Mouse (Mus musculus) heart, embryonic 14.5 days (tissue): ENCODE measurements around the gene Castor2. TPM values are rescaled to one million over a fixed set of nuclear protein-coding genes. Genes with fewer than 3 reads are reported as not detected.

Experiments
- ATAC-seq: fragments of 200-750 bp; cut with Nextera tagmentation; 2 replicates; pipeline ENCODE4 v1.8.0; 2017; ENCODE audit warnings: low read depth, moderate TSS enrichment; ENCODE audit not compliant: insufficient number of reproducible peaks, insufficient read depth, low FRiP score
- H3K27ac ChIP-seq, 2 experiments: fragments of 200-500 bp in 1 of 2; fragments of 300-500 bp in 1 of 2; sonication (generic) in 1 of 2; replicated peaks in 1 of 2; 2 replicates each; pipeline ENCODE4 v1.5.1; 2012 to 2014; ENCODE audit warnings: low read depth in 2 of 2, low read length in 2 of 2, control low read depth in 1 of 2, mild to moderate bottlenecking in 1 of 2, mixed read lengths in 1 of 2; ENCODE audit not compliant: control insufficient read depth in 1 of 2, insufficient read depth in 1 of 2
- H3K27me3 ChIP-seq: fragments of 300-500 bp; sonication (generic); 2 replicates; pipeline ENCODE4 v1.6.1; 2014; ENCODE audit warnings: mild to moderate bottlenecking, low read length, control low read depth; ENCODE audit not compliant: control insufficient read depth, insufficient read depth
- H3K36me3 ChIP-seq: fragments of 300-500 bp; sonication (generic); 2 replicates; pipeline ENCODE4 v1.6.1; 2014; ENCODE audit warnings: mild to moderate bottlenecking, control low read depth, low read length, mixed read lengths; ENCODE audit not compliant: control insufficient read depth, insufficient read depth
- H3K4me1 ChIP-seq, 2 experiments: fragments of 200-500 bp in 1 of 2; fragments of 300-500 bp in 1 of 2; sonication (generic) in 1 of 2; 2 replicates each; pipeline ENCODE4 v1.6.1; 2012 to 2014; ENCODE audit warnings: low read length in 2 of 2, control low read depth in 1 of 2, mixed read lengths in 1 of 2; ENCODE audit not compliant: control insufficient read depth in 2 of 2, insufficient read depth in 2 of 2
- H3K4me2 ChIP-seq: fragments of 300-500 bp; sonication (generic); 2 replicates; pipeline ENCODE4 v1.6.1; 2014; ENCODE audit warnings: mild to moderate bottlenecking, low read length
- H3K4me3 ChIP-seq, 2 experiments: fragments of 200-500 bp in 1 of 2; fragments of 300-500 bp in 1 of 2; sonication (generic) in 1 of 2; 2 replicates each; pipeline ENCODE4 v1.5.1; 2012 to 2014; ENCODE audit warnings: low read length in 2 of 2, mild to moderate bottlenecking in 2 of 2, control low read depth in 1 of 2, low read depth in 1 of 2, moderate library complexity in 1 of 2; ENCODE audit not compliant: control insufficient read depth in 1 of 2, insufficient read depth in 1 of 2
- H3K9ac ChIP-seq: fragments of 300-500 bp; sonication (generic); 2 replicates; pipeline ENCODE4 v1.6.1; 2014; ENCODE audit warnings: mild to moderate bottlenecking, low read length
- H3K9me3 ChIP-seq: fragments of 300-500 bp; sonication (generic); 2 replicates; pipeline ENCODE4 v1.6.1; 2016; ENCODE audit warnings: low read length, control low read depth; ENCODE audit not compliant: control insufficient read depth
- WGBS: fragments of 180-500 bp; shearing (Covaris S2); extraction: QIAGEN DNeasy Blood & Tissue Kit; methylation state at CpG from one replicate; pipeline ENCODE4 v1.1.7; 2014; 5-methylcytosine and 5-hydroxymethylcytosine counted together
- polyA plus RNA-seq: library from polyadenylated mRNA; unstranded; fragments of >200 nt; fragmentation: Nextera tagmentation; extraction: Ambion mirVana; gene quantifications from 2 replicates; pipeline ENCODE4 v1.2.1, GENCODE M21; 2014

Gene Castor2
- polyA plus RNA-seq, 1 experiment from 2014 or later, result 6.2 TPM

DNA sequence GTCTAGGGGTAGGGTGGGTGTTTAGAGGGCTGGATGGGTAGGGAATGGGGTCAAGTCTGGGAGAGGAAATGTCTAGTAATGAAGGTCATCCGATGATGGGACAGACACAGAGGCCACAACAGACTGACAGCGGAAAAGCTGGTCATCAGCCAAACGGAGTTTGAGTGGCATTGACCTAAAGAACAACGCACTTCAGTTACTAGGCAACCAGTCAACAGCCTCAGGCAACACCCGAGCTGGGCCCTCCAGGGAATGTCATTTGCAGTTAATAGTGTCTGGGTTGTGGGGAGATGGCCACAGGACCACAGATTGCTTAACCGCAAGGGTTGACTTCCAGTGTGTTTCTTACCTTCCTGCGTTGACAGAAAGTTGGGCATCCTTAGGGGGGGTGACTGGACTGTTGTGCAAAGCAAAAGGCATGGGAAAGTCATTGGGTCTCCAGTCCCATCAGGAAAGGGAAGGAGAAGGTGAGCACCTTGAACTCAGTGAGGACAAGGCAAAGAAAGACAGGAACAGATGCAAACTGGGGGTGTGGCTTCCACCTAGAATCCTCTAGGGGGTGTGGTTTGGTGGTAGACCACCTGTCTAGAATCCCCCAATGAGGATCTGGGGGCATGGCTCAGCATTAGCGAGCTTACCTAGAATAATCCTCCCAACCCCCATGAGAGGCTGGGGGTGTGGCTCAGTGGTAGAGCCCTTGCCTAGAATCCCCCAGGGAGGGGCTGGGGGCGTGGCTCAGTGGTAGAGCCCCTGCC lies 21.8 kb downstream of the Castor2 start:
- H3K36me3 ChIP-seq, result no peaks in the 10 kb centered on the region
- 40% methylated on average over 9 of the region's 9 CpGs for WGBS
- no peak for ATAC-seq
- peaks cover 35 to 49% of the 10 kb centered on the region in 2 experiments for H3K4me1 ChIP-seq
- H3K4me3 ChIP-seq, result no peak overlapping the region
- peak overlapping the region; percentile 41 for H3K4me2 ChIP-seq
- H3K9me3 ChIP-seq, result no peaks in the 10 kb centered on the region
- H3K27ac ChIP-seq, result peak overlapping the region; percentile 76 to 84
- H3K9ac ChIP-seq, result no peak overlapping the region
- H3K27me3 ChIP-seq, result no peaks in the 10 kb centered on the region

DNA sequence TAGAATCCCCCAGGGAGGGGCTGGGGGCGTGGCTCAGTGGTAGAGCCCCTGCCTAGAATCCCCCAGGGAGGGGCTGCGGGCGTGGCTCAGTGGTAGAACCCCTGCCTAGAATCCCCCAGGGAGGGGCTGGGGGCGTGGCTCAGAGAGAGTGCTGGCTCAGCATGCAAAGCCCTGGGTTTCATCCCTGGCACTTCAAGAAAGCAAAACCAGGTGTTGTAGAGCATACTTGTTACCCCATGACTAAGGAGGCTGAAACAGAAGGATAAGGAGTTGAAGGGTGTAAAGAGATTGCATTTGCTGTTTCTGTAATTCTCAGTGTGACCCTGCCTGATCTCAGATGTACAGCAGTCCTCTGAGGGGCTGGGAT lies 22.4 kb downstream of the Castor2 start:
- Histone ChIP-seq H3K27me3 (no peaks in the 10 kb centered on the region), H3K9me3 (peaks cover 2% of the 10 kb centered on the region; the same call in 1 of the 2 replicates), H3K36me3 (peaks cover 4% of the 10 kb centered on the region; the same call in 1 of the 2 replicates), H3K27ac (peak overlapping the region in 1 of 2 experiments; percentile 84; a peak in 1 of 4 replicates), H3K4me1 (peaks cover 35 to 49% of the 10 kb centered on the region in 2 experiments), H3K4me3 (no peak overlapping the region), H3K9ac (no peak overlapping the region), H3K4me2 (no peak overlapping the region)
- 82% methylated on average over 4 of the region's 4 CpGs for WGBS
- no peak for ATAC-seq

DNA sequence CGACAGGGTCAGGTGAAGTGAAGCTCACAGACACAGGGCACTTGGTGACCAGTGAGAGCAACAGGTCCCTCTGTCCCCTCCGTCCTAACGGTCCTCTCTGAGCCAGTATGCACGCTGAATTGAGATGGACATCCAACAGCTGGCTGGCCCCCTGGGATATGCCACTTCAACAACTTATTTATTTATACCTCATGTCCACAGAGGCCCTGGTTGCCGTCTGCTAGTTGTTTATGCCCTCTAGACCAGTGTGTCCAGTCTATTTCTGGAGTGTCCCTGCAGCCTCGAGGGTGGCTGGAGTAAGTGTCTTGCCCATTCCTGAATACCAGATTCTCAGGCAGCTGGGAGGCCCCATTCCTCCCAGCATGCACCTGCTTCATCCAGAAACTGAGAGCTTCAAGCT lies 24.3 kb downstream of the Castor2 start:
- Histone ChIP-seq H3K27me3 (no peaks in the 10 kb centered on the region), H3K9me3 (peaks cover 2% of the 10 kb centered on the region; the same call in 1 of the 2 replicates), H3K4me2 (no peak overlapping the region), H3K27ac (peak overlapping the region; percentile 83 to 86), H3K4me3 (no peak overlapping the region), H3K36me3 (peaks cover 5% of the 10 kb centered on the region; the same call in 1 of the 2 replicates), H3K4me1 (peaks cover 33 to 46% of the 10 kb centered on the region in 2 experiments), H3K9ac (no peak overlapping the region)
- ATAC-seq, result peak; percentile 45; the same call in 1 of the 2 replicates
- 27% methylated on average over 6 of the region's 6 CpGs for WGBS

DNA sequence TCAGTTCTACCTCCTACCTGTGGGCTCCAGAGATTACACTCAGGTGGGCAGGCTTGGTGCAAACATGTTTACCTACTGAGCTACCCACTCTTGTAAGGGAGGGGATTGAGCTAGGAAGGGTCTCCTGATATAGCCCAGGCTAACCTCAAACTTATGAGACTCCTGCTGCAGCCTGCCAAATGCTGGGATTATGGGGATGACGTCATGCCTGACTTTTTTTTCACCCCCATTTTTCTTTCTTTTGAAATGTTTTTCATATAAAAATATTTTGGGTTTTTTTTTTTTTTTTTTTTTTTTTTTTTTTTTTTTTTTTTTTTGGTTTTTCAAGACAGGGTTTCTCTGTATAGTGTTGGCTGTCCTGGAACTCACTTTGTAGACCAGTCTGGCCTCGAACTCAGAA lies 26.7 kb downstream of the Castor2 start:
- Histone ChIP-seq H3K27me3 (no peaks in the 10 kb centered on the region), H3K36me3 (peaks cover 5% of the 10 kb centered on the region; the same call in 1 of the 2 replicates), H3K9me3 (peaks cover 2% of the 10 kb centered on the region; the same call in 1 of the 2 replicates), H3K4me1 (peaks cover 17 to 24% of the 10 kb centered on the region in 2 experiments), H3K27ac (no peak overlapping the region), H3K4me3 (no peak overlapping the region), H3K9ac (no peak overlapping the region), H3K4me2 (no peak overlapping the region)
- ATAC-seq, result no peak
- WGBS, result 68% methylated on average over 2 of the region's 2 CpGs

DNA sequence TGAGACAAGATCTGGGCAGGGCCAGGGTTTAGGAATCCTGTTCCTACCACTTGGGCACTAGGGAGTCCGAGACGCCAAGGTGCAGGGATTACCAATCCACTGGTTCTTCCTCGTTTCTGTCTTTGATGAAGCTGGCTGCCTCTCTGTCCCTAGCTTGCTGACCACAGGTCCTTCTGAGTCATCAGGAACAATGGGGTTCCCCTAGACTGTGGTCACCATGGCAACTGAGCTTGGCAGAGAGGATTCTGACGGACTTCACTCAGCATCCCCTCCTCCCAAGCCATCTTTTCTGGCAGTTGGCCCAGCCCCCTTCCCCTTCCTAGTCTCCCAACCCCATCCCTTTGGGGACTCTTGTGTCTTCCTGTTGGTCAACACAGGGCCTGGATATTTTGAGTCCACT lies 32.1 kb downstream of the Castor2 start:
- 0 out of 4 replicates have a peak, but pooled peaks cover 0 to 2% of the 10 kb centered on the region in 2 experiments for H3K4me1 ChIP-seq
- 48% methylated on average over 4 of the region's 4 CpGs for WGBS

DNA sequence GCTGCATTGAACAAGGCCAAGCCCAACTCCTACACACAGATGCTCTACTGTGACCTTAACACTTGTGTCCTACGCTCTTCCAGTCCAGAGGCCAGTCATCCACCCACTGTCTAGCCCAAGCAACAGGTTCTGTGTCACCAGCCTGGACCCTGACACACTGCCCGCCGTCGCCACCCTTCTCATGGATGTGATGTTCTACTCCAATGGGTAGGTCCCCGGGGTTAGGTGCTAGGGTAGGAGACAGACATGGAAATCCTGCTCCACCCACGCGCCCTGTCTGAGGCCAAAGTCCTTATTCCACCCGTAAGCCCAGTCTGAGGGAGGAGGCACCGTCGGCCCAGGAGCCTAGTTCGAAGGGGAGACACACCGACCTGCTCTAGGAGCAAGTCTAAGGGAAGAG lies 36.5 kb downstream of the Castor2 start:
- H3K9me3 ChIP-seq, result no peaks in the 10 kb centered on the region
- H3K4me3 ChIP-seq, result no peak overlapping the region
- no peaks in the 10 kb centered on the region for H3K27me3 ChIP-seq
- H3K27ac ChIP-seq, result no peak overlapping the region
- no peak overlapping the region for H3K4me2 ChIP-seq
- WGBS, result 93% methylated on average over 12 of the region's 12 CpGs
- H3K36me3 ChIP-seq, result peaks cover 13% of the 10 kb centered on the region
- no peak for ATAC-seq
- H3K9ac ChIP-seq, result no peak overlapping the region
- 0 out of 4 replicates have a peak, but pooled peaks cover 0 to 2% of the 10 kb centered on the region in 2 experiments for H3K4me1 ChIP-seq

More for the DNA sequence above, 32.1 kb downstream of the Castor2 start:
- ATAC-seq, result no peak
- no peak overlapping the region for H3K27ac ChIP-seq
- H3K27me3 ChIP-seq, result no peaks in the 10 kb centered on the region
- peaks cover 17% of the 10 kb centered on the region for H3K36me3 ChIP-seq
- no peak overlapping the region for H3K4me3 ChIP-seq
- peaks cover 2% of the 10 kb centered on the region; the same call in 1 of the 2 replicates for H3K9me3 ChIP-seq
- no peak overlapping the region for H3K4me2 ChIP-seq
- H3K9ac ChIP-seq, result no peak overlapping the region

DNA sequence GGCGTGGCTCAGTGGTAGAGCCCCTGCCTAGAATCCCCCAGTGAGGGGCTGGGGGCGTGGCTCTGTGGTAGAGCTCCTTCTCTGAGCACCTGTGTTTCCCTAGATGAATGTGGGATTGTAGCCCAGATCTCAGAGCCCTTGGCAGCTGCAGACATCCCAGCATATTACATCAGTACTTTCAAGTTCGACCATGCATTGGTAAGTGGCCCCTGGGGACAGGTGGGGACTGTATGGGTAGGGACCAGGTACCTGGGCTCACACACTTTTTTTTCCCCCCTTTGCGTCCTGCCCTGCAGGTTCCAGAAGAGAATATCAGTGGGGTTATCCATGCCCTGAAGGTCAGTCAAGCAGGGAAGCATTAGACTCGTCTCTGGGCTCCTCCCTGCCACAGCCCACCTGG lies 38.4 kb downstream of the Castor2 start:
- H3K27me3 ChIP-seq, result no peaks in the 10 kb centered on the region
- 84% methylated on average over 5 of the region's 5 CpGs for WGBS
- no peak overlapping the region for H3K4me2 ChIP-seq
- no peak overlapping the region for H3K4me3 ChIP-seq
- H3K4me1 ChIP-seq, result no peaks in the 10 kb centered on the region; a peak in 1 of 4 replicates
- H3K9ac ChIP-seq, result no peak overlapping the region
- no peak overlapping the region for H3K27ac ChIP-seq
- no peak for ATAC-seq
- H3K9me3 ChIP-seq, result no peaks in the 10 kb centered on the region
- H3K36me3 ChIP-seq, result peaks cover 13% of the 10 kb centered on the region
